Mouse (Mus musculus): ENCODE results near the gene Pknox2.

The Pknox2 gene

DNA sequence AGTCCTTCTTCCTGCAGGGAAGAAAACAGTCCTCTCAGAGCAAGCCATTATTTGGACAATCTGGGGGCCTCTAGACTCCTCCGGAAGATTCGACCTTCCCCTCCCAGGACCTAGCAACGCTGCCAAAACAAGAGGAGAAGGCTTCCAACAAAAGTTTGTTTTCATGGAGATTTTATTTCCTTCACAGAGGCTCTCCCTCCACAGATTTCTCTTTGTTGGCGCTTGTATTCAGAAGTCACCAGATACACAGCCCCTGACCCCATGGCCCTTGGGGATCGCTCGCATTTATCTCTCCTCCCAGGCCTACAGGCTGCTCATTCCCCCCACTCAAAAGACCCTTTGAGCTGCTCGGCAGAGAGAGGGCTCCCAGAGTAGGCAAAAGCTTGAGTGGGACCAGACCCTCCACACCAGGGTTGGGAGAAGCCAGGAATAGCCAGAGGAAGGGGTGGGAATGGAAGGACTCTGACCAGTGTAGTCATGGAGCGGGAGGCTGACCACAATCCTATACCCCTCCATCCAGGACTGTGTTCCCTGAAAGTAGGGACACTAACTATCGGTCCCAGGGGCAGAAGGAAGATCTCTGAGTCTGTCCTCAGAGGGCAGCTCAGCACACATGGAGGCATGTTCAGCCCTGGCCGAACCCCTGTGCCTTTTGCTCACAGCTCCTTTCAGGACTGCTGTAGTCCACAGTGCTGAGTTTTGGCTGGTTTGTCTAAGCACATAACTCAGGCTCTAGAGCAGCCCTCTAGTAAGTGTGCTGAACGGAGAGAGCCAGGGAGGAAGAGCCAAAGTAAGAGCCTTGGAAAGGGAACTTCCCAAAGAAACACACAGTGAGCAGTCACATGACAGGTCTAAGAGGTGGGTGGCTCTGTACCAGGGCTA, 45.9 kb downstream of the Pknox2 start:
- no peak for DNase-seq (ENCODE audit: low read depth)

DNA sequence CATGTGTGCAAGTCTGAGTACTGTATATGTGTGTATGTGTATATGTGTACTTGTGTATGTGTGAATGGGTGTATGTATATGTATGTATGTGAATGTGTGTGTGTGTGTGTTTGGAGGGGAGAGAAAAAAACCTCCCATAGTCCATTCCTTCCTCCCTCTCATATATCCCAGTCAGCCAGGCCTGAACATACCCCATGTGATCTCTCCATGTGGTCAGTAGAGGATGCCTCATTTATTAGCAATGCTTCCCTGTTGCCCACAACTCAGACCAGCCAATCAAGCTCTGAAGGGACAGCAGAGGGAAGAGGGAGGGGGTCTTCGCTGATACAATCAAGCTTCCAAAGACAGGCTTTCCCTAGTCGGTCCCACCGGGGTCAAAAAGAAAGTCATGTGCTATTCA, 47.6 kb downstream of the Pknox2 start:
- no peak for DNase-seq (ENCODE audit: low read depth)

DNA sequence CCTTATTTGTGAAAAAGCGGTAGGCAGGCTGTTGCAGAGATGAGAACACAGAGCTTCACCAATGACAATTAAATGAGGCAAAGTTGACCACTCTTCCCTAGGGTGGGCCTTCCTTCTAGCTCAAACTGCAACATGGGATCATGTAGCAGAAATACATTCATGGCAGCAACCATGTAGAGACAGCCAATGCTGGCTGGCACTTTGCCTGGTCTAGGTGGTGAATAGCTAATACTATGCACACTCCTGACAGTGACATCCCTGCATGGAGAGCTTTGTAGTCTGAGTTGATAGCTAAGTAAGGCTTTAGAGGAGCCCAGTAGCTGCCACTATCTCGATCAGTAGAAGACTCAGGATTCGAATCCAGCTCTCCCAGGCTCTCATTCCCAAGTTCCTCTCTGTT, 48.6 kb downstream of the Pknox2 start:
- DNase-seq (ENCODE audit: low read depth) = no peak

DNA sequence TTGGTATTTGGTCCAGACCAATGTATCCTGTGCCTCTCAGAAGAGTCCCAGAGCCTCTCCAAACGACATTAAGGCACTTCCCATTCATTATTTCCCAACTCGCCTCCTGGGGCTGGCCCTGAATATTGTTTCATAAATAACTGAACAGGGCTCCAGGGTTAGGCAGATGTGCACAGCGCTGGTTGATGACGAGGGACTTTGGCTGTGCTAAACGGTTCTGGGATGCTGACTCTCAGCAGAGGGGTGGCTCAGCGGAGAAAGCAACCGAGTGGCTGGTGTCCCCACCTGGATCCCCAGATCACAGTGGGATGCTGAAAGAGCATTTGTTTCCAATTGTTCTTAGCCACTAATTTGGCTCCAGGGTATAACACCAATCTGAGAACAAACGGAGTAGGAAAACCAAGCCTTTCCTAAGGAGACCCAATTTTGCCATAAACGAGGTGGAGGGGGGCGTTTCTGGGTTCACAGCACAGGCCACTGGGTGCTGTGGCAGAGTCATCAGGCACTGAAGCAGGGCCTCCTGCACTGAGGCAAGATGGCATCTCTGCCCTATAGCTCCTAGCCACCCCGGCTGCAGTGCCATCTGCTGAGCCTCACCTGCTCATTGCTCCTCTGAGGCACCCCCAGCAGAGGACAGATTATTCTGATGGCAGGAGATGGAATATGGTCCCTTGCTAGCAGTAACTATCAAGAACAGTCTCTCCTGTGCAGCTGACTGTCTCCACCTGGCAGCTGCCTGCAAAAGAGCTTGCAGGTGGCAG, 52.8 kb downstream of the Pknox2 start:
- no peak for DNase-seq (ENCODE audit: low read depth)

DNA sequence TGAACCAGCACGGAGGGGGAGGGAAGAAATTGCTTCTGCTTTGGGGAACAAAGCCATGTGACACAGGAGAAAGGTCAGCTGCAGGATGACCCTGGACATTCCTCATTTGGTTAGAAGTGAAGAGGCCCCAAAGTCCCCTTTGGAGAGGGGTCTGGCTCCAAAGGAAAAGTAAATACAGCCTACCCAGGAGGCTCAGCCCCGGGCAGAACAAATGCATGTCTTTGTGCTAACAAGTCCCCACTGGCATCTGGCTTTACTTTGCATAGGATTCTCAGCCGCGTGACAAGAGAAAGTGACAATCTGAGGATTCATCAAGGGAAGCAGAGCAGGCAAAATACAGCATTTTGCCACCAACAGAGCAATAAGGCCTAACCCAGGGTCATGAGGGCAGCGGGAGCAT, 54.1 kb downstream of the Pknox2 start:
- no peak for DNase-seq (ENCODE audit: low read depth)

DNA sequence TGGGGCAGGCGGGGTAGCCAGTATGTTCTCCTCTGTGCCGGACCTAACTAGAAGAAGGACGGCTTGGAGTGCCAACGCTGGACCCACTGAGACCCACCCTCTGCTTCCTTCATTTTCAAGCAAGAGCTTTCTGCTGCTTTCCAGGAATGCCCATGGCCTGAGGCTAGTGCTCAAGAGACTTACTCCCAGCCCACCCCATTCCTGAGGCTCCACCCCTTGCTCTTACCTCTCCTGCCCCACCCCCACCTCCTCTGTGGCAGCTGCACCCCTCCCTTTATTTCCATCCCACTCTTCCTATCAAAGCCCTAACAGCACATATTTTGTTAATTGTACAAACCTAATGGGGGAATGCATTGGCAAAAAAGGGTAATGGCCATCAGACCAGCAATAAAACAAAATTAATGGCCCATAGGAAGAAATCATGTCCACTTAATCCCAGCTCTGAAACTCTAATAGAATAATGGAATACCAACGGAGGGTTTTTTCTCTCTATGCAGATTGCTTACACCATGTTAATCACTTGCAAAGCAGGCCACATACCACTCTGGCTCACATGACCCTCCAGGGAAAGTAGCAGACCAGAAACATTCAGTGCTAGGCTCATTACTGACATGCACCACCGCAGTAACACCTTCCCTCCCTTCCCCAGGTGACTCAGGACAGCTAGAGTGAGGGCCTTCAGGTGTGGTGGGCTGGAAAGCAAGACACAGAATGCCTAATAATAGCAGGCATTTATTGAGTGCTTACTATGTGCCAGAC, 57.1 kb downstream of the Pknox2 start:
- DNase-seq (ENCODE audit: low read depth) = no peak

DNA sequence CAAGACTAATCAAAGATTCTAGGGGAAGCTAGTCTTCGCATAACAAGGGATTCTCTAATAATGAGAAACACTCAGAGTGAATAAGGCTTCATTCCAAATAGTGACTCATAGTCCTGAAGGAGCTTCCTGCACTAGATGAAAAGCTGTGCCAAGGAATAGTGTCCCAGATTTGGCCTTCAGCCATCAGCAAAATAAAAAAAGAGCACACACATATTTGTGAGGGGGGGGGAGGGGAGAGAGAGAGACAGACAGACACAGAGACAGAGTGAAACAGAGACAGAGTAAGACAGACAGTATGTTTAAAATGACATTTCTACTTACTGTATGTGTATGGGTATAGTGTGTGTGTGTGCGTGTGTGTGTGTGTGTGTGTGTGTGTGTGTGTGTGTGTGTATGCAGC, 61.8 kb downstream of the Pknox2 start:
- no peak for DNase-seq (ENCODE audit: low read depth)

DNA sequence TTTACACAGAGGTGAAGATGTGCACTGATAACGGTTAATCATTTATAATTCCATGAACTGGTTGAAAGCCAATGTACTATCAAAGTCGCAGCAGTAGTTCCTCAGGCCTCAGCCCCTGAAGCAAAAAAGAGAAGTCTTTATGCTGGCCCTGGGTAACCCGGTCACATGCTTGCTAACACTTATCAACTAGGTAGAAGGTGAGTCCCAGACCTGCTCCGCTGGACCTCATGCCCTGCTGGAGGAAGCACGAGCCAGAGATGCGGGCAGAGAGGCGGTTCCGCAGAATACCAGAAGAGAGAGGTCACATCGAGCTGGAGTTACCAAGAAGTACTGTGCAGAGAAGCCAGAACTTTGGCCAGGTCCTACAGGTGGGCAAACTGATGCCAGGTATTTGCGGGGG, 65.0 kb downstream of the Pknox2 start:
- DNase-seq (ENCODE audit: low read depth) = no peak

DNA sequence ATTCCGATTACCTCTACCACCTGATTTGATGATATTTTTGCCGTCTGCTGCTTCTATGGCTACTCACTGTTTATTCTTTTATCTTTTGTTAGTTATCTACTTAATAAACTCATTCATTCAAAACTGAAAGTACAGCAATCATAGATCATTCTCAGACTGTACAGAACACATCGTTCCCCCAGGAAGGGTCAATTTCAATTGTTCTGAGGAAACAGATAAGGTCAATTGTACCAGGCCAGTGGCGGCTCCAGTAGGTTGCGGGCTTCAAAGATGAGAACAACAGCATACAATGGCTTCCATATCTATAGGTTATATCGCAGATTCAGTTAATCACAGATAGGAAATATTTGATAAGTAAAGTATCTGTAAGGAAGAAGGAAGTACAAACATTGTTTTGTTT, 66.9 kb downstream of the Pknox2 start:
- no peak for DNase-seq (ENCODE audit: low read depth)

DNA sequence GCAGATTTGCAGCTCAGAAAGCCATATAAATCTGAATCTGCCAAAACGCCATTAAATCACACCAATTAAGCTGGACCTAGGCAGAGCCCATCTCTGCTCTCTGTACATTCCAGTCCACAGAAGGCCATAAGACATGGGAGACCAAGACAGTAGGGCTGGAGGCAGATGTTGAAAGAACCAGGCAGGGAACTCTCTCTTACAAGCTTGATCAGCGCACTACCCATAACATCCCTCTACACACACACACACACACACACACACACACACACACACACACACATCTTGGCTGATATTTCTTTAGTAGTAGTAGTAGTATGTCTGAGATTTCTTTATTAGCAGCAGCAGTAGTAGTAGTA, 70.2 kb downstream of the Pknox2 start:
- no peak for DNase-seq (ENCODE audit: low read depth)

DNA sequence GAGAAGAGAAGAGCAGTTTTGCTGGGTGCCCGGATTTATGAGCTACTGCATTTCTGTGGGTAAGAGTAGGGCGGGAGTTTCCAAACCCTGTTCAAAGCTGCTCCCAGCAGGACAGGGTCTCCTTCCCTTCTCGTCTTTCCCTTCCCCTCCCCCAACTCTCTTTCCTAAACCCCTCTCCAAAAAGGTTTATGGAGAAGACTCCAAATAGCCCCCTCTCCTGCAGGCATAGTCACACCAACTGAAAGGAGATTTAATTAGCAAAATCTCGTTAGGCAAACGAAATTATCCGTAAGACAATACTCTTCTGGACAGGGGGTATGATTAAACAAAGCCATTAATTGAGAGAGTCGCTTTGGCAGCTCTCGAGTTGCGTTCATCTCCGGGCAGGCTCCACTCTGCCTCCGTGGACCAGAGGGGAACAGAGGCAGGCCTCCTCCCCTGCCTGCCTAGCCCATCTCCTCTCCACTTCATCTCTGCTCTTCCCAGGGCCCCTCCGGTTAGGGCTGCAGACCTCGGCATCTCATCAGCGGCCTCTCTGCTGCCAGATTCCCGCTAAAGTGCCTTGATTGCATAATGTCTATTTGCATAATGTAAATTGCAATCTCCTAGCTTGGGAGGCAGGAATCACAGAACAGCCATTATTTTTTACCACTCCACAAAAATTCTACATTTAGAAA, 70.7 kb downstream of the Pknox2 start:
- DNase-seq (ENCODE audit: low read depth) = no peak

DNA sequence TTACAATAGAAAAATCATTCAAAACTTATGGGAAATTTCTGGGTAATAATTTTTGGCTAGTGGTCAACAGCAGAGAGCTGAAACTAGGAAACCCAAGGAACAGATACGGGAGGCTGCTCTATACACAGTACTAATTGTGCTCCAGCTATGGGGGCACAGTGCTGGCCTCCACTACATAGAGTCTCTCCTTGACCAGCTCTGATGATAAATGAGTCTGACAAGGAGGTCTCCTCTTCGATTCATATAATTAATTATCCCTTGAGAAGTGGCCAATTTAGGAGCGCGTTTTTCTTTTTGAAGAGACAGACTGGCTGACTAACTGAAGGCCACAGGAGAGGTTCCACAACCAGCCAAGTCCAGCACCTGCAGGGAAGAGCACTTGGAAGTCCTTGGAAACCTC, 71.3 kb downstream of the Pknox2 start:
- no peak for DNase-seq (ENCODE audit: low read depth)

DNA sequence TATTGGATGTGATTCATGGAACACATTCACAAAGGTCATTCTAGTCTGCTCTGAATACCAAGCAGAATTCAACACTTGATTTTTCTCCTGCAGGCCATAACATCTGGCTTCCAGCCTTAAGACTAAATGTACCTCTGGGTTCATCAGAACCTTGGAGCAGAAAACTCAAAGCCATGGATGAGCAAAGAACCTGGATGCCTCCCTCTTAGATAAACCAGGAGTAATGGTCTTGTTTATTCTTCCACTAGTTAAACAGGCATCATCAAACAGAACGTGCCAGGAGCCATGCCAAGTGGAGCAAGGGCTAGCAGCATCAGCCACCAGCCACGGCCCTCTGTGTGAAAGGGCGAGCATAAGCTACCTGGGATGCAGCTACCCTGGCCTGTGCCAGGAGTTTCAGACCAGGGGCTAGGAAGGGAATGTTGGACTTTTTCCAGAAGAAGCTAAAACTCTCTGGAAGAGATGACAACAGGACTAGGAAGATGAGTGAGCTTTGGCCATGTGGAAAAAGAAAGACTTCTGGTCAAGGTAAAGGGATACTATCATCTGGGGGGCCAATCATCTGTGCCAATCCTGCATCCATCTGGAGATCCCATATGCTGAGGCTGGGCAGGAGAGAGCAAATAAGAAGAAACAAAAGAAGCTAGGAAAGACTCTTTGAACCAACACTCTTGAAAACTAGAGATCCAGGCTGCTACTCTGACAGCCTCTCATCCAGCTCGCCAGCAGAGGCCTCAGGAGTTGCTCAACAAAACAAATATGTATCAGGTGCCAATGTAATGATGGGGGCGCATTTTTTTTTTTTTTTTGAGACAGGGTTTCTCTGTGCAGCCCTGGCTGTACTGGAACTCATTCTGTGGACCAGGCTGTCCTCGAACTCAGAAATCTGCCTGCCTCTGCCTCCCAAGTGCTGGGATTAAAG, 77.6 kb downstream of the Pknox2 start:
- DNase-seq (ENCODE audit: low read depth) = no peak

DNA sequence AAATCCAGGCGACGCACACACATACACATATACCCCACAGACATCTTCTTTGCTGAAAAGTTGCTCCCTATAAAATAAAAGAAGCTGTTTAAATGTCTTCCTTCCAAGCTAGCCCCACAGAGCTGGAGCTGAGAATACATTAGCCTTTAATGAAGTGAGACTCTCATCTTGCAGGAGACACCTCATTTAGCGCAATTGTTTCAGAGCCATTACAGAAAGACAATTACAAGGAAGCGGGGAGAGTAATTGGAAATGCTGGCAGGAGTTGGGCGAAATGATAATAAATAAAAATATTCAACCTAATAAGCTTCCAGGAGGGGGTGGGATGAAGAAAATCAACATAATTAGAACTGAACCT, 79.8 kb downstream of the Pknox2 start:
- no peak for DNase-seq (ENCODE audit: low read depth)

DNA sequence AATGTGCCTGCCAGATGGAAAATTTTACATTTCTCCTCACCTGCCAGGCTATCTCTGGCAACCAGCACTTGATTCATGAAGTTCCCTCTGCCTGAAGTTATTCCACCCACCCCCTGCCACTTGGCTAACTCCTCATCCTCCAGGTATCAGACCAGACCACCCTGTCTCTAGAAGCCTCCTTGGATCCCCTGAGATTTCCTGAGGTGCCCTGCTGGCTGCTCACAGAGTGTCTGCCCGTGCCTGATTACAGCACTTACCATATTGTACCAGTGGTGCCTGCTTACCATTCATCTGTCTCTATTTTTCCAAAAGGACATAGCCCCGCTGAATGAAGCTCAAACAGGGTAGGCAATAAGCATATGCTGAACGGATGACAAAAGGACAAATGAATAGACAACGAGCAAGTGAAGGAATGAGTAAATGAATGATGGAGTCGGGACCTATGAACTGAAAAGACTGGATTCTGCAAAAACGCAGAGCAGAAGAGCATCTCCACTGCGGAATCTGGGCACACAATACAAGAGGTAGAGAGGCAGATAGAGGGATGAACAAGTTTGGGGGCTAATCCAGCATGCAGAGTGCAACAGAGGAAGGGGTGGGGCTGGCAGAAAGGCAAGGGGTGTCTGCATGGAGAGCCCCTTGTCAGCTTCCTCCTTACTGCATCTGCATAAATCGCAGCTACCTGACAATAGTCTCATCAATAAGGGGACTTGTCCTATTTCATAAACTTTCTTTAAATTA, 80.3 kb downstream of the Pknox2 start:
- DNase-seq (ENCODE audit: low read depth) = no peak

DNA sequence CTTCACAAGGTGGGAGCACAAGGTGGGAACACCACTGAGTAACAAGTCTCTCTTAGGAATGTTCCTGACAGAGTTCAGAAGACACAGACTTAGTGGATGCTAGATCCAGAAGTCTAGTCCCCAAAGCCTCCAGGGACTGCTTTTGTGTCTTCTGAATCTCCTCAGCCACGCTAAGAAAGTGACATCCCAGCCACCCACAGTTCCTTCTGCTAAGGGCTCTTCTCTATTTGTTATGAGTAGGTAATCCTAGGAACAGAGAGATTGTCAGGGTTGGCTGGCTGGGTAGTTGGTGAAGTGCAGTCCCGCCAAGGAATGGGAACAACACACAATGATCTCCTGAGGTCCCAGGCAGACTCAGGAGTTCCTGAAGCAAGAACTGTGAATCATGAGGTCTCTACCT, 85.6 kb downstream of the Pknox2 start:
- DNase-seq (ENCODE audit: low read depth) = no peak

DNA sequence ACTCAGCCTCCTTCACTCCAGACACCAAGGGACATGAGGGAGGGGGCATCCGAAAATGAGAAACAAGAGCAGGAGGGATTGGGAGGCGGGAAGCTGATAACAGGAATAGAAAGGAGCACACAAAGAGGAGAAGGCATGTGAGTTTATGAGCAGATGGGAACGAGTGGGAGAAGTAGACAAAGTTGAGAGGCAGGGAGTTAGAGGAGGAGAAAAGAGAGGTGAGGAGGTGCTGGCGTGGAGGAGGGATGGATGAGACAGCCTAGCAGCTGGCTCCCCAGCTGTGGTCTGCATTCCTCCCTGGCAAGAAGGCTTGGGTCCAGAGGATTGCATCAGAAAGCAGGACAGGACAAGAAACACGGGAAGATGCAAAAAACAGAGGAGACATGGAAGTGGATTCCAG, 92.5 kb downstream of the Pknox2 start:
- DNase-seq (ENCODE audit: low read depth) = no peak

DNA sequence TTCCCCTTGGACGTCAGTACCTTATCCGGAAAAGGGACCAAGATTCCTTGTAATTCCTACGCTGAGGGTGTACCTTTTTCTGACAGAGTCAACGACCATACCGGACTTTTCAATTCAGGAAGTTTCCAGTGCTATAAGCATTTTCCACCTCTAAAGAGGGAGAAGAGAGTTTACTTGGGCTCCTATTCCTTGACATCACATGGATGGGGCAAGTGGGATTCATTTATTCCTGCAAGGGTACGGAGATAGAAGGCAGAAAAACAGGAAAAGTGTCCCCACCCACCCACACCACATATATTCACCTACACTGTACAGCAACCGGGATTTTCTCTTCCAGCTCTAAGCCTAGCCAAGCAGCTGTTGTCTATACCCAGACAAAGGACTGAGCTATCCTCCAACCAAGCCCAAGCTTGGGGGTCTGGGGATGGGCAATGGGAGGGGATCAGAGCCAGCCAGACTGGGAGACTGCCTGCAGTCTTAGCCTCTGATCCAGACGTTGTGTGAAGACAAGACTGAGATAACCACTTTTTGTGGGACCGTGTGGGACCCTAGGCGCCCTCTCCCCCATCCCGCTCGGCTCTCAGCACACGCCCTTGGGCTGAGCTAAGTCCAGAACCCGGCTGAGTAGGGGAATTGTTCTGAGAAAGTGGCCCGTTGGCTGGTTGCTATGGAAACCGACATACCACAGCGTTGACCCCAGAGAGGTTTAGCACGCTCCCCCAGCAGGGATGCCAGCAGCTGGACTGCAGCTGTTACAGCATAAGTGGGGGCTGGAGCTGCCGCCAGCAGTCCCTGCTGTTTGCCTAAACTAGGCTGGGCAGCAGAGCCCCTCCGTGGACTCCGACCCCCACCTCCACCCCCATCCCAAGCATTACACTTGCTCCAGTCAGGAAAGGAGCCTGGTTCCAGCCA, 93.3 kb downstream of the Pknox2 start:
- no peak for DNase-seq (ENCODE audit: low read depth)

DNA sequence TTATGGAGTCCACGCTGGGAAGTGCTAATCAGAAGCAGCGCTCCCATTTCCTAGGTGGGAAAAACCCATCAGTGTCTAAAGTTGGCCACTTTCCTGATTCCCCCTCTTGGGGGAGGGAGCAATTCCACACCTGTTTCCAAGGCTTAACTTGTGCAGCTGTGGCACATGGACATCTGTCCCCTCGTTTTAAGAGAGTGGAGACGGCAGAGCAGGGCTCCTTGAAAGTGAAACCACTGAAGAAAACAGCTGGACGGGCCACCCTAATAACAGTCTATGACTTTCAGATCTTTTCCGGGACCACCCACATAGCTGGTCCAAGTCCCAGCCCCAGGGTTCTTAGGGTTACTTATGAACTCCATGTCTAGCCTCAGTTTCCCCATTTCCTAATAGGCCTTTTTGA, 94.2 kb downstream of the Pknox2 start:
- no peak for DNase-seq (ENCODE audit: low read depth)

DNA sequence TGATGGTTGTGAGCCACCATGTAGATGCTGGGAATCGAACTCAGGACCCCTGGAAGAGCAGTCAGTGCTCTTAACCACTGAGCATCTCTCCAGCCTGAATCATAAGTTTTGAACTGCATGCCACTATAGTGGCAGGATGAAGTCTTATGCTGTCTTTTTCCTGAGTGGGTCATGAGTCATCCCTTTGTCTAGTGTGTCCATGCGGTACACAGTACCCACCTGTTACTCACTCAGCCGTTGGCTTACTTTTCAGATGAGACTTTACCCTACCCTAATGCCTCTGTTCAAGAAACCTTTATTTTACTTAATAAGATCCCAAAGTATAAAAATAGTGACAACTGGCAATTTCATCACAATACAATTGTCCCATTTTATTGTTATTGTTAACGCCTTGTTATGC, 95.5 kb downstream of the Pknox2 start:
- DNase-seq (ENCODE audit: low read depth) = no peak
